Mouse (Mus musculus) left cerebral cortex, postnatal 25 days (tissue): ENCODE data around the gene Ccdc12. TPM values are rescaled to one million over a fixed set of nuclear protein-coding genes. Genes with fewer than 3 reads are reported as not detected.

ENCODE experiments used
- DNase-seq, 2 experiments: peaks; one replicate each; pipeline ENCODE4 v3.0.0; 2022; ENCODE audit warnings: low spot score in 2 of 2, mixed read lengths in 1 of 2
- intact Hi-C: fragments of 180-260 bp; cut with DNase I; formaldehyde crosslinking; loops from one replicate; pipeline ENCODE4 v1.15.1; 2025
- total RNA-seq, 2 experiments: library from RNA; stranded (reverse); gene quantifications; 2 replicates each; pipeline ENCODE4 v1.2.3; 2021

Gene Ccdc12
- total RNA-seq, 2 experiments from 2014 or later, result 47.2 to 55.7 TPM

GRCm38 (mm10) chr9:110725721-110726135, 69.4 kb downstream of the Ccdc12 start:
- intact Hi-C loops, result no loop called here
- peak in 1 of 2 experiments; percentile 25 for DNase-seq

GRCm38 (mm10) chr9:110726867-110727266, 70.6 kb downstream of the Ccdc12 start:
- no peak for DNase-seq
- intact Hi-C loops, result no loop called here

- peak in 1 of 2 experiments; percentile 33 for DNase-seq
- intact Hi-C loops, result loop anchor here (2.0 kb wide), 1 partner anchor 141 kb away; no protein-coding TSS in a partner anchor
Observed at GRCm38 (mm10) chr9:110729841-110730240, 73.5 kb downstream of the Ccdc12 start.

- no peak for DNase-seq
- intact Hi-C loops, result loop anchor here (2.0 kb wide), 1 partner anchor 139 kb away; no protein-coding TSS in a partner anchor
Observed at GRCm38 (mm10) chr9:110731859-110732258, 75.6 kb downstream of the Ccdc12 start.

- peak in 1 of 2 experiments; percentile 50 for DNase-seq
- intact Hi-C loops, result no loop called here
Observed at GRCm38 (mm10) chr9:110732623-110733022, 76.3 kb downstream of the Ccdc12 start.

GRCm38 (mm10) chr9:110733102-110733501, 76.8 kb downstream of the Ccdc12 start:
- intact Hi-C loops, result no loop called here
- DNase-seq, result no peak

GRCm38 (mm10) chr9:110734154-110734553, 77.9 kb downstream of the Ccdc12 start:
- intact Hi-C loops, result no loop called here
- DNase-seq, result no peak

- no peak for DNase-seq
- intact Hi-C loops, result no loop called here
Observed at GRCm38 (mm10) chr9:110736362-110736761, 80.1 kb downstream of the Ccdc12 start.

- intact Hi-C loops, result no loop called here
- DNase-seq, result no peak
Observed at GRCm38 (mm10) chr9:110738054-110738453, 81.8 kb downstream of the Ccdc12 start.

- DNase-seq, result no peak
- intact Hi-C loops, result no loop called here
Observed at GRCm38 (mm10) chr9:110739961-110740360, 83.7 kb downstream of the Ccdc12 start.

- intact Hi-C loops, result no loop called here
- DNase-seq, result no peak
Observed at GRCm38 (mm10) chr9:110741711-110742294, 85.5 kb downstream of the Ccdc12 start, which contains the start of gene Myl3. Gene Myl3 (plus strand): TSS chr9:110741861.

- intact Hi-C loops, result no loop called here
- no peak for DNase-seq
Observed at GRCm38 (mm10) chr9:110742295-110742950, 86.1 kb downstream of the Ccdc12 start.

GRCm38 (mm10) chr9:110742951-110743455, 86.7 kb downstream of the Ccdc12 start:
- intact Hi-C loops, result no loop called here
- no peak for DNase-seq

GRCm38 (mm10) chr9:110743456-110744323, 87.4 kb downstream of the Ccdc12 start:
- no peak for DNase-seq
- intact Hi-C loops, result no loop called here

GRCm38 (mm10) chr9:110745752-110746151, 89.4 kb downstream of the Ccdc12 start:
- no peak for DNase-seq
- intact Hi-C loops, result no loop called here

- no peak for DNase-seq
- intact Hi-C loops, result no loop called here
Observed at GRCm38 (mm10) chr9:110746238-110746637, 89.9 kb downstream of the Ccdc12 start.

- no peak for DNase-seq
- intact Hi-C loops, result no loop called here
Observed at GRCm38 (mm10) chr9:110746961-110747360, 90.7 kb downstream of the Ccdc12 start, which contains the start of gene Pth1r. Gene Pth1r (minus strand): TSS chr9:110747145.

GRCm38 (mm10) chr9:110748451-110748850, 92.1 kb downstream of the Ccdc12 start:
- intact Hi-C loops, result no loop called here
- no peak for DNase-seq

- DNase-seq, result no peak
- intact Hi-C loops, result no loop called here
Observed at GRCm38 (mm10) chr9:110750404-110751187, 94.3 kb downstream of the Ccdc12 start.
